Mouse (Mus musculus): ENCODE results near the gene Rnase10.
"Not testable (repeated sequence)": the region's sequence is repeated elsewhere in the genome, so short reads cannot be mapped to it uniquely, and the experiment has no call there.

Rnase10 gene

GRCm38 (mm10) chr14:51007152-51007801, at the start of gene Rnase10:
Gene Rnase10, plus strand, starts transcription at chr14:51007751.
- no peak for DNase-seq

GRCm38 (mm10) chr14:50958289-50958995, 49.1 kb upstream of the Rnase10 start:
- DNase-seq, result not testable (repeated sequence)

GRCm38 (mm10) chr14:50968216-50968980, 39.2 kb upstream of the Rnase10 start:
- no peak for DNase-seq

- no peak for DNase-seq
Observed at GRCm38 (mm10) chr14:50969041-50969440, 38.5 kb upstream of the Rnase10 start.

- DNase-seq, result peak; percentile 52
Observed at GRCm38 (mm10) chr14:50969558-50970544, 37.7 kb upstream of the Rnase10 start.

- DNase-seq, result no peak
Observed at GRCm38 (mm10) chr14:50970822-50971221, 36.7 kb upstream of the Rnase10 start.

- DNase-seq, result not testable (repeated sequence)
Observed at GRCm38 (mm10) chr14:50973054-50973453, 34.5 kb upstream of the Rnase10 start.

- DNase-seq, result no peak
Observed at GRCm38 (mm10) chr14:50973700-50974099, 33.9 kb upstream of the Rnase10 start.

GRCm38 (mm10) chr14:50975001-50975400, 32.5 kb upstream of the Rnase10 start:
- DNase-seq, result no peak

GRCm38 (mm10) chr14:50976674-50977073, 30.9 kb upstream of the Rnase10 start:
- no peak for DNase-seq

GRCm38 (mm10) chr14:50978451-50978850, 29.1 kb upstream of the Rnase10 start:
- not testable (repeated sequence) for DNase-seq

- DNase-seq, result no peak
Observed at GRCm38 (mm10) chr14:50979631-50980030, 27.9 kb upstream of the Rnase10 start.

- DNase-seq, result no peak
Observed at GRCm38 (mm10) chr14:50981207-50981606, 26.3 kb upstream of the Rnase10 start.

- no peak for DNase-seq
Observed at GRCm38 (mm10) chr14:50981837-50982236, 25.7 kb upstream of the Rnase10 start.

- no peak for DNase-seq
Observed at GRCm38 (mm10) chr14:50987668-50988067, 19.9 kb upstream of the Rnase10 start.

- no peak for DNase-seq
Observed at GRCm38 (mm10) chr14:50991037-50991436, 16.5 kb upstream of the Rnase10 start.

- DNase-seq, result no peak
Observed at GRCm38 (mm10) chr14:50997088-50997487, 10.5 kb upstream of the Rnase10 start.

GRCm38 (mm10) chr14:50997999-50998666, 9.4 kb upstream of the Rnase10 start:
- DNase-seq, result no peak

GRCm38 (mm10) chr14:51007914-51008713, 563 bp downstream of the Rnase10 start:
- no peak for DNase-seq

- no peak for DNase-seq
Observed at GRCm38 (mm10) chr14:51008781-51009180, 1.2 kb downstream of the Rnase10 start.

- no peak for DNase-seq
Observed at GRCm38 (mm10) chr14:51009572-51009971, 2.0 kb downstream of the Rnase10 start.
